Mouse (Mus musculus) lung, embryonic 15.5 days (tissue): ENCODE measurements around the gene 4930442H23Rik. TPM values are rescaled to one million over a fixed set of nuclear protein-coding genes. Genes with fewer than 3 reads are reported as not detected.

Experiments used
- ATAC-seq: fragments of 200-750 bp; cut with Nextera tagmentation; 2 replicates; pipeline ENCODE4 v1.8.0; 2017; ENCODE audit warnings: moderate number of reproducible peaks, borderline replicate concordance; ENCODE audit not compliant: low FRiP score, low TSS enrichment; ENCODE audit errors: extremely low read depth
- H3K27ac ChIP-seq: fragments of 300-500 bp; sonication (generic); 2 replicates; pipeline ENCODE4 v1.5.1; 2015; ENCODE audit warnings: moderate library complexity, mild to moderate bottlenecking, inconsistent platforms
- H3K27me3 ChIP-seq: fragments of 300-500 bp; sonication (generic); 2 replicates; pipeline ENCODE4 v1.6.1; 2015; ENCODE audit warnings: inconsistent platforms
- H3K36me3 ChIP-seq: fragments of 300-500 bp; sonication (generic); 2 replicates; pipeline ENCODE4 v1.6.1; 2015; ENCODE audit warnings: inconsistent platforms
- H3K4me1 ChIP-seq: fragments of 300-500 bp; sonication (generic); 2 replicates; pipeline ENCODE4 v1.6.1; 2015; ENCODE audit warnings: inconsistent platforms
- H3K4me2 ChIP-seq: fragments of 300-500 bp; sonication (generic); 2 replicates; pipeline ENCODE4 v1.6.1; 2015; ENCODE audit warnings: inconsistent platforms, mild to moderate bottlenecking, moderate library complexity
- H3K4me3 ChIP-seq: fragments of 300-500 bp; sonication (generic); 2 replicates; pipeline ENCODE4 v1.5.1; 2015; ENCODE audit warnings: mild to moderate bottlenecking, inconsistent platforms
- H3K9ac ChIP-seq: fragments of 300-500 bp; sonication (generic); 2 replicates; pipeline ENCODE4 v1.6.1; 2015; ENCODE audit warnings: inconsistent platforms
- H3K9me3 ChIP-seq: fragments of 300-500 bp; sonication (generic); 2 replicates; pipeline ENCODE4 v1.6.1; 2016; ENCODE audit warnings: inconsistent platforms
- WGBS: fragments of 180-500 bp; shearing (Covaris S2); methylation state at CpG from one replicate; pipeline ENCODE4 v1.1.7; 2015; 5-methylcytosine and 5-hydroxymethylcytosine counted together
- polyA plus RNA-seq: library from polyadenylated mRNA; unstranded; fragments of >200 nt; fragmentation: Nextera tagmentation; extraction: Ambion mirVana; gene quantifications from 2 replicates; pipeline ENCODE4 v1.2.1, GENCODE M21; 2015

The 4930442H23Rik gene
- polyA plus RNA-seq, 1 experiment from 2014 or later, result 0.16 TPM

DNA sequence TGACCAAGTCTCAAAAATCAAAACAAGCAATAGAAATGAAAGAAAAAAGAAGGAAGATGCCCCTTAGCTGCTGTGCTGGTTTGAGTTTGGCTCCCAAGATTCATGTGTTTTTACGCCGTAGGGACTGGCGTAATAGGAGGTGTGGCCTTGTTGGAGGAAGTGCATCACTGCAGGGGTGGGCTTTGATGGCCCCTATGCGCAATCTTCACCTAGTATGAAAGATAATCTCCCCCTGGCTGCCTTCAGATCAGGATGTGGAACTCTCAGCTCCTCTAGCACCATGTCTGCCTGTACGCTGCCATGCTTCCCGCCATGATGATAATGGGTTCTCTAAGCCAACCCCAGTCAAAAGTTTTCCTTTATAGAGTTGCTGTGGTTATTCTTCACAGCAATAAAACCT lies 32.6 kb upstream of the 4930442H23Rik start:
- Histone ChIP-seq H3K4me1 (no peaks in the 10 kb centered on the region), H3K27ac (no peak overlapping the region)

GRCm38 (mm10) chr10:81210154-81210553 lies 26.5 kb upstream of the 4930442H23Rik start:
- Histone ChIP-seq H3K4me2 (no peak overlapping the region), H3K4me3 (no peak overlapping the region), H3K27ac (no peak overlapping the region), H3K27me3 (no peaks in the 10 kb centered on the region; the same call in 1 of the 2 replicates), H3K36me3 (no peaks in the 10 kb centered on the region), H3K4me1 (no peaks in the 10 kb centered on the region), H3K9me3 (no peaks in the 10 kb centered on the region), H3K9ac (no peak overlapping the region)
- WGBS, result 92% methylated on average over 5 of the region's 5 CpGs
- ATAC-seq, result no peak

More for the DNA sequence above, 32.6 kb upstream of the 4930442H23Rik start:
- no peak overlapping the region for H3K9ac ChIP-seq
- H3K36me3 ChIP-seq, result no peaks in the 10 kb centered on the region
- WGBS, result 91% methylated on average over 6 of the region's 6 CpGs
- no peaks in the 10 kb centered on the region for H3K9me3 ChIP-seq
- ATAC-seq, result no peak
- peaks cover 13% of the 10 kb centered on the region; the same call in 1 of the 2 replicates for H3K27me3 ChIP-seq
- H3K4me3 ChIP-seq, result no peak overlapping the region
- H3K4me2 ChIP-seq, result no peak overlapping the region

GRCm38 (mm10) chr10:81204137-81204536 lies 20.5 kb upstream of the 4930442H23Rik start:
- whole genome bisulfite sequencing, result 75% methylated on average over 4 of the region's 4 CpGs

GRCm38 (mm10) chr10:81202978-81203720 lies 19.5 kb upstream of the 4930442H23Rik start:
- Histone ChIP-seq H3K36me3 (no peaks in the 10 kb centered on the region), H3K4me1 (no peaks in the 10 kb centered on the region), H3K27me3 (peaks cover 9% of the 10 kb centered on the region; the same call in 1 of the 2 replicates), H3K9ac (no peak overlapping the region), H3K4me2 (no peak overlapping the region), H3K27ac (no peak overlapping the region), H3K9me3 (no peaks in the 10 kb centered on the region), H3K4me3 (no peak overlapping the region)
- 55% methylated on average over 8 of the region's 8 CpGs for WGBS
- no peak for ATAC-seq

More at GRCm38 (mm10) chr10:81204137-81204536, 20.5 kb upstream of the 4930442H23Rik start:
- H3K27me3 ChIP-seq, result peaks cover 3% of the 10 kb centered on the region; the same call in 1 of the 2 replicates
- H3K9ac ChIP-seq, result no peak overlapping the region
- H3K27ac ChIP-seq, result no peak overlapping the region
- no peaks in the 10 kb centered on the region for H3K36me3 ChIP-seq
- no peaks in the 10 kb centered on the region for H3K9me3 ChIP-seq
- H3K4me1 ChIP-seq, result no peaks in the 10 kb centered on the region
- H3K4me2 ChIP-seq, result no peak overlapping the region
- H3K4me3 ChIP-seq, result no peak overlapping the region
- no peak for ATAC-seq

- H3K36me3 ChIP-seq, result no peaks in the 10 kb centered on the region
- no peak within 1 kb of the TSS for H3K27ac ChIP-seq
- H3K9ac ChIP-seq, result no peak within 1 kb of the TSS
- H3K4me3 ChIP-seq, result no peak within 1 kb of the TSS
- peaks cover 14% of the 10 kb centered on the region; the same call in 1 of the 2 replicates for H3K27me3 ChIP-seq
- no peak within 1 kb of the TSS for H3K4me2 ChIP-seq
- no peak for ATAC-seq
- WGBS, result 54% methylated on average over 13 of the region's 13 CpGs
- no peaks in the 10 kb centered on the region for H3K4me1 ChIP-seq
- no peaks in the 10 kb centered on the region for H3K9me3 ChIP-seq
Measured at GRCm38 (mm10) chr10:81201807-81202758, 18.4 kb upstream of the 4930442H23Rik start, which contains the start of gene Nmrk2. TSS of gene Nmrk2 (minus strand) at chr10:81202051.

GRCm38 (mm10) chr10:81200605-81201287 lies 17.1 kb upstream of the 4930442H23Rik start:
- no peak overlapping the region for H3K27ac ChIP-seq
- 64% methylated on average over 20 of the region's 20 CpGs for WGBS
- H3K27me3 ChIP-seq, result peaks cover 26% of the 10 kb centered on the region
- no peaks in the 10 kb centered on the region for H3K4me1 ChIP-seq
- H3K36me3 ChIP-seq, result no peaks in the 10 kb centered on the region
- no peak for ATAC-seq
- no peak overlapping the region for H3K9ac ChIP-seq
- no peak overlapping the region for H3K4me3 ChIP-seq
- H3K4me2 ChIP-seq, result no peak overlapping the region
- no peaks in the 10 kb centered on the region for H3K9me3 ChIP-seq

GRCm38 (mm10) chr10:81200141-81200540 lies 16.5 kb upstream of the 4930442H23Rik start:
- Histone ChIP-seq H3K9me3 (no peaks in the 10 kb centered on the region), H3K4me3 (no peak overlapping the region), H3K27me3 (peaks cover 32% of the 10 kb centered on the region), H3K36me3 (no peaks in the 10 kb centered on the region), H3K4me2 (no peak overlapping the region), H3K4me1 (no peaks in the 10 kb centered on the region), H3K9ac (no peak overlapping the region), H3K27ac (no peak overlapping the region)
- ATAC-seq, result no peak
- 81% methylated on average over 13 of the region's 13 CpGs for WGBS

GRCm38 (mm10) chr10:81198990-81199389 lies 15.3 kb upstream of the 4930442H23Rik start:
- Histone ChIP-seq H3K36me3 (no peaks in the 10 kb centered on the region), H3K4me1 (peaks cover 6% of the 10 kb centered on the region; the same call in 1 of the 2 replicates), H3K4me2 (no peak overlapping the region), H3K4me3 (no peak overlapping the region), H3K9me3 (no peaks in the 10 kb centered on the region), H3K9ac (no peak overlapping the region), H3K27ac (no peak overlapping the region), H3K27me3 (peaks cover 44% of the 10 kb centered on the region)
- no peak for ATAC-seq
- 81% methylated on average over 6 of the region's 6 CpGs for WGBS

DNA sequence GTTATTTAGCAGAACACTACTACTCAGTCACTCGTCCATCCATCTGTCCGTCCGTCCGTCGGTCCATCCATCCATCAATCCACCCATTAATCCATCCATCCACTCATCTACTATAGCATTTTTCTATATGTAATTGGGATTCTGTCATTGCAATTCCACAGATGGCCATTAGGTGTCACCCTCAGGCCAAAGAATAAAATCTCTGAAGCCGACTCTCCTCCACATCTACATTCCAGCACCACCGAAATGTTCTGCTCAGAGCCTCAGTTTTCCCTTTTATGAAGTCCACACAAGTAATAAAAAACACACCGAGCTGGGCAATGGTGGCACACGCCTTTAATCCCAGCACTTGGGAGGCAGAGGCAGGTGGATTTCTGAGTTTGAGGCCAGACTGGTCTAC lies 14.6 kb upstream of the 4930442H23Rik start:
- 3% methylated on average over 9 of the region's 9 CpGs for WGBS

DNA sequence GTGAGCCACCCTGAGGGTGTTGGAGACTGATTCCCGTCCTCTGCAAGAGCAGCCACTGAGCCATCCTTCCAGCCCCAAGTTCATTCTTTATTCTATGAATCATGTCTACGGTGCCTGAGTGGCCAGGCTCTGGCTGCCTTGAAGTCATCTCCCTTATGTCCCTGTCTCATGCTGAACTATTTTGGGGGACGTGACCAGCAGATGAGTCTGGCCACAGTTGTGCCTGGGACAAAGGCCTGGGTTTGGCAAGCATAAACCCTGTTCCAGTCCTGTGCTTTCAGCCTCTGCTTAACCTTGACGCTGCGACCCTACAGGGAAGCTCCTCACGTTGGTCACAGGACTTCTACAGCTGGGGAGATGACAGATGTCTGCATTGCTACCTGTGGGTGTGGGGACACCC lies 13.7 kb upstream of the 4930442H23Rik start:
- Histone ChIP-seq H3K36me3 (no peaks in the 10 kb centered on the region), H3K4me3 (no peak overlapping the region), H3K27ac (no peak overlapping the region), H3K4me1 (peaks cover 16% of the 10 kb centered on the region), H3K27me3 (peaks cover 54% of the 10 kb centered on the region), H3K9ac (no peak overlapping the region), H3K9me3 (no peaks in the 10 kb centered on the region), H3K4me2 (no peak overlapping the region)
- WGBS, result 47% methylated on average over 6 of the region's 6 CpGs
- no peak for ATAC-seq

More for the DNA sequence above, 14.6 kb upstream of the 4930442H23Rik start:
- Histone ChIP-seq H3K9ac (no peak overlapping the region), H3K4me1 (peaks cover 9% of the 10 kb centered on the region), H3K27me3 (peaks cover 51% of the 10 kb centered on the region), H3K9me3 (no peaks in the 10 kb centered on the region), H3K27ac (no peak overlapping the region), H3K4me3 (no peak overlapping the region), H3K36me3 (no peaks in the 10 kb centered on the region), H3K4me2 (no peak overlapping the region)
- ATAC-seq, result no peak

- WGBS, result 51% methylated on average over 11 of the region's 11 CpGs
- Histone ChIP-seq H3K36me3 (no peaks in the 10 kb centered on the region), H3K4me1 (peaks cover 23% of the 10 kb centered on the region), H3K27ac (no peak overlapping the region; the same call in 1 of the 2 replicates), H3K9ac (no peak overlapping the region), H3K4me2 (no peak overlapping the region), H3K27me3 (peaks cover 54% of the 10 kb centered on the region), H3K4me3 (no peak overlapping the region), H3K9me3 (no peaks in the 10 kb centered on the region)
- no peak for ATAC-seq
Measured at GRCm38 (mm10) chr10:81196470-81197065, 12.9 kb upstream of the 4930442H23Rik start.
